Mouse (Mus musculus): Measurements from ENCODE around the gene Zdhhc24.

DNA sequence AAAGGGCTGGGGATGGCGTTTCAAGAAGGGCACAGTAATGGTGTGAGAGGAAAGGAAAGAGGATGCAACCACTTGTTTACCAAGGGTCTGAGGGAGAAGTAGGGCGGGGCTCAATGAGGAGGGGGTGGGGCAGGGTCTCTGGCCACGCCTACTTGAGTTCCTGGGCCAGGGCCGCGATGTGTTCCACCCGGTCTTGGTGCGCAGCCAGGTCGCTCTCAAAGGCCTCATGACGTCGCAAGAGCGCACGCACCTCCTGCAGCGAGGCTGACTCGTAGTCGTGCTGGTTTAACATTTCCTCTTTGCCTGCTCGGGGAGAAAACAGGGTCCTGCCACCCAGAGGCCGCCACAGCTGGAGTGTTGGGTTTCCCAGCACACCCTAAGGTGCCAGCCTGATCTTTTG lies 13.3 kb upstream of the Zdhhc24 start:
- no peak for TF ChIP-seq POLR2A (IDR thresholded peaks at IDR 0.05; ENCODE audit: insufficient read length, low read depth)
- no peak for TF ChIP-seq MYOD1 (IDR thresholded peaks at IDR 0.05; ENCODE audit: control insufficient read depth in 1 of 3, insufficient read length in 2 of 3, low read depth in 2 of 3)
- no peak for TF ChIP-seq USF1 (IDR thresholded peaks at IDR 0.05; ENCODE audit: low read depth)
- no peak for TF ChIP-seq TCF12 (IDR thresholded peaks at IDR 0.05; ENCODE audit: insufficient read depth, poor library complexity, severe bottlenecking)
